Mouse (Mus musculus) neural tube, embryonic 12.5 days (tissue): ENCODE measurements around the gene Metap2. TPM values are rescaled to one million over a fixed set of nuclear protein-coding genes. Genes with fewer than 3 reads are reported as not detected.

ENCODE experiments used
- ATAC-seq: fragments of 200-750 bp; cut with Nextera tagmentation; 2 replicates; pipeline ENCODE4 v1.8.0; 2017; ENCODE audit warnings: low read depth, mild to moderate bottlenecking, moderate TSS enrichment, moderate library complexity; ENCODE audit not compliant: low FRiP score
- H3K27ac ChIP-seq: fragments of 300-500 bp; sonication (generic); 2 replicates; pipeline ENCODE4 v1.5.1; 2016
- H3K27me3 ChIP-seq: fragments of 300-500 bp; sonication (generic); replicated peaks from 2 replicates; pipeline ENCODE4 v1.6.1; 2016; ENCODE audit warnings: mild to moderate bottlenecking
- H3K36me3 ChIP-seq: fragments of 300-500 bp; sonication (generic); 2 replicates; pipeline ENCODE4 v1.6.1; 2016; ENCODE audit warnings: mild to moderate bottlenecking
- H3K4me1 ChIP-seq: fragments of 300-500 bp; sonication (generic); 2 replicates; pipeline ENCODE4 v1.6.1; 2016
- H3K4me2 ChIP-seq: fragments of 300-500 bp; sonication (generic); replicated peaks from 2 replicates; pipeline ENCODE4 v1.6.1; 2016; ENCODE audit warnings: mild to moderate bottlenecking
- H3K4me3 ChIP-seq: fragments of 300-500 bp; sonication (generic); 2 replicates; pipeline ENCODE4 v1.5.1; 2016
- H3K9ac ChIP-seq: fragments of 300-500 bp; sonication (generic); 2 replicates; pipeline ENCODE4 v1.6.1; 2016; ENCODE audit warnings: mild to moderate bottlenecking
- H3K9me3 ChIP-seq: fragments of 300-500 bp; sonication (generic); 2 replicates; pipeline ENCODE4 v1.6.1; 2016; ENCODE audit warnings: mild to moderate bottlenecking
- WGBS: fragments of 180-500 bp; shearing (Covaris S2); methylation state at CpG from one replicate; pipeline ENCODE4 v1.1.7; 2016; 5-methylcytosine and 5-hydroxymethylcytosine counted together
- polyA plus RNA-seq: library from polyadenylated mRNA; unstranded; fragments of >200 nt; fragmentation: Nextera tagmentation; extraction: Ambion mirVana; gene quantifications from 2 replicates; pipeline ENCODE4 v1.2.1, GENCODE M21; 2016

Metap2 gene
- polyA plus RNA-seq, 1 experiment from 2014 or later: 201 TPM

GRCm38 (mm10) chr10:93924666-93925065 lies 27.8 kb upstream of the Metap2 start:
- no peak overlapping the region for H3K4me3 ChIP-seq
- H3K4me2 ChIP-seq: no peak overlapping the region
- H3K4me1 ChIP-seq: no peaks in the 10 kb centered on the region
- no peak overlapping the region for H3K27ac ChIP-seq
- no peak for ATAC-seq
- peaks cover 7% of the 10 kb centered on the region; the same call in 1 of the 2 replicates for H3K9me3 ChIP-seq
- no peaks in the 10 kb centered on the region for H3K36me3 ChIP-seq
- no peaks in the 10 kb centered on the region for H3K27me3 ChIP-seq
- no peak overlapping the region for H3K9ac ChIP-seq
- WGBS: 85% methylated on average over 5 of the region's 5 CpGs

- WGBS: 94% methylated on average over 4 of the region's 4 CpGs
- no peak overlapping the region for H3K9ac ChIP-seq
- H3K4me2 ChIP-seq: no peak overlapping the region
- no peak overlapping the region for H3K27ac ChIP-seq
- ATAC-seq: no peak
- no peaks in the 10 kb centered on the region for H3K36me3 ChIP-seq
- H3K9me3 ChIP-seq: no peaks in the 10 kb centered on the region
- no peak overlapping the region for H3K4me3 ChIP-seq
- H3K4me1 ChIP-seq: no peaks in the 10 kb centered on the region
- no peaks in the 10 kb centered on the region for H3K27me3 ChIP-seq
Measured at GRCm38 (mm10) chr10:93921160-93921559, 24.3 kb upstream of the Metap2 start.

- H3K4me3 ChIP-seq: no peak overlapping the region
- no peak for ATAC-seq
- 76% methylated on average over 13 of the region's 13 CpGs for whole genome bisulfite sequencing
- no peak overlapping the region for H3K4me2 ChIP-seq
- no peak overlapping the region for H3K9ac ChIP-seq
- no peaks in the 10 kb centered on the region for H3K27me3 ChIP-seq
- H3K9me3 ChIP-seq: no peaks in the 10 kb centered on the region
- H3K36me3 ChIP-seq: no peaks in the 10 kb centered on the region
- H3K27ac ChIP-seq: no peak overlapping the region
- H3K4me1 ChIP-seq: no peaks in the 10 kb centered on the region
Measured at GRCm38 (mm10) chr10:93919227-93919626, 22.3 kb upstream of the Metap2 start.

- no peaks in the 10 kb centered on the region for H3K4me1 ChIP-seq
- no peaks in the 10 kb centered on the region for H3K27me3 ChIP-seq
- no peak overlapping the region for H3K27ac ChIP-seq
- WGBS: 75% methylated on average over 6 of the region's 6 CpGs
- no peak overlapping the region for H3K4me3 ChIP-seq
- H3K4me2 ChIP-seq: no peak overlapping the region
- no peak overlapping the region for H3K9ac ChIP-seq
- no peak for ATAC-seq
- no peaks in the 10 kb centered on the region for H3K36me3 ChIP-seq
- H3K9me3 ChIP-seq: no peaks in the 10 kb centered on the region
Measured at GRCm38 (mm10) chr10:93918701-93919100, 21.8 kb upstream of the Metap2 start.

GRCm38 (mm10) chr10:93918087-93918486 lies 21.2 kb upstream of the Metap2 start:
- Histone ChIP-seq H3K9me3 (no peaks in the 10 kb centered on the region), H3K27me3 (no peaks in the 10 kb centered on the region), H3K4me3 (no peak overlapping the region), H3K4me1 (no peaks in the 10 kb centered on the region), H3K27ac (no peak overlapping the region), H3K9ac (no peak overlapping the region), H3K36me3 (no peaks in the 10 kb centered on the region), H3K4me2 (no peak overlapping the region)
- ATAC-seq: no peak
- WGBS: 83% methylated on average over 2 of the region's 2 CpGs

GRCm38 (mm10) chr10:93916778-93917177 lies 19.9 kb upstream of the Metap2 start:
- H3K36me3 ChIP-seq: no peaks in the 10 kb centered on the region
- H3K4me1 ChIP-seq: no peaks in the 10 kb centered on the region
- no peak overlapping the region for H3K27ac ChIP-seq
- ATAC-seq: no peak
- no peak overlapping the region for H3K4me2 ChIP-seq
- H3K9ac ChIP-seq: no peak overlapping the region
- no peaks in the 10 kb centered on the region for H3K27me3 ChIP-seq
- H3K4me3 ChIP-seq: no peak overlapping the region
- 71% methylated on average over 2 of the region's 2 CpGs for WGBS
- H3K9me3 ChIP-seq: no peaks in the 10 kb centered on the region

GRCm38 (mm10) chr10:93915531-93916275 lies 18.8 kb upstream of the Metap2 start:
- no peak overlapping the region for H3K27ac ChIP-seq
- H3K4me1 ChIP-seq: no peaks in the 10 kb centered on the region
- no peaks in the 10 kb centered on the region for H3K9me3 ChIP-seq
- no peak overlapping the region for H3K9ac ChIP-seq
- no peak for ATAC-seq
- H3K27me3 ChIP-seq: no peaks in the 10 kb centered on the region
- no peak overlapping the region for H3K4me2 ChIP-seq
- no peak overlapping the region for H3K4me3 ChIP-seq
- H3K36me3 ChIP-seq: no peaks in the 10 kb centered on the region
- WGBS: 46% methylated on average over 11 of the region's 11 CpGs

- WGBS: 91% methylated on average over 5 of the region's 5 CpGs
- Histone ChIP-seq H3K9ac (no peak overlapping the region), H3K27ac (no peak overlapping the region), H3K27me3 (no peaks in the 10 kb centered on the region), H3K4me2 (no peak overlapping the region), H3K4me1 (no peaks in the 10 kb centered on the region), H3K36me3 (no peaks in the 10 kb centered on the region), H3K9me3 (no peaks in the 10 kb centered on the region), H3K4me3 (no peak overlapping the region)
- ATAC-seq: no peak
Measured at GRCm38 (mm10) chr10:93913525-93913924, 16.6 kb upstream of the Metap2 start.

- no peak overlapping the region for H3K4me2 ChIP-seq
- no peaks in the 10 kb centered on the region for H3K36me3 ChIP-seq
- H3K4me1 ChIP-seq: no peaks in the 10 kb centered on the region
- WGBS: 91% methylated on average over 1 of the region's 1 CpGs
- no peaks in the 10 kb centered on the region for H3K9me3 ChIP-seq
- H3K4me3 ChIP-seq: no peak overlapping the region
- no peak overlapping the region for H3K27ac ChIP-seq
- no peak overlapping the region for H3K9ac ChIP-seq
- no peaks in the 10 kb centered on the region for H3K27me3 ChIP-seq
- ATAC-seq: no peak
Measured at GRCm38 (mm10) chr10:93912917-93913316, 16.0 kb upstream of the Metap2 start.

GRCm38 (mm10) chr10:93912136-93912855 lies 15.4 kb upstream of the Metap2 start:
- Histone ChIP-seq H3K9ac (no peak overlapping the region), H3K9me3 (no peaks in the 10 kb centered on the region), H3K27me3 (no peaks in the 10 kb centered on the region), H3K36me3 (no peaks in the 10 kb centered on the region), H3K4me2 (no peak overlapping the region), H3K4me3 (no peak overlapping the region), H3K4me1 (no peaks in the 10 kb centered on the region), H3K27ac (no peak overlapping the region)
- WGBS: 86% methylated on average over 5 of the region's 5 CpGs
- no peak for ATAC-seq

GRCm38 (mm10) chr10:93911326-93911725 lies 14.4 kb upstream of the Metap2 start:
- H3K27me3 ChIP-seq: no peaks in the 10 kb centered on the region
- no peak overlapping the region for H3K27ac ChIP-seq
- no peak overlapping the region for H3K4me2 ChIP-seq
- no peak overlapping the region for H3K9ac ChIP-seq
- no peaks in the 10 kb centered on the region for H3K36me3 ChIP-seq
- ATAC-seq: no peak
- no peaks in the 10 kb centered on the region for H3K4me1 ChIP-seq
- no peaks in the 10 kb centered on the region for H3K9me3 ChIP-seq
- H3K4me3 ChIP-seq: no peak overlapping the region
- WGBS: 83% methylated on average over 5 of the region's 5 CpGs

GRCm38 (mm10) chr10:93909811-93910446 lies 13.0 kb upstream of the Metap2 start:
- WGBS: 71% methylated on average over 5 of the region's 5 CpGs
- Histone ChIP-seq H3K9ac (no peak overlapping the region), H3K9me3 (no peaks in the 10 kb centered on the region), H3K4me3 (no peak overlapping the region), H3K36me3 (no peaks in the 10 kb centered on the region), H3K27me3 (no peaks in the 10 kb centered on the region), H3K4me1 (no peaks in the 10 kb centered on the region), H3K27ac (no peak overlapping the region), H3K4me2 (no peak overlapping the region)
- ATAC-seq: no peak
